29 mouse cellular contexts compared by ENCODE assay signal in the genomic region with DNA sequence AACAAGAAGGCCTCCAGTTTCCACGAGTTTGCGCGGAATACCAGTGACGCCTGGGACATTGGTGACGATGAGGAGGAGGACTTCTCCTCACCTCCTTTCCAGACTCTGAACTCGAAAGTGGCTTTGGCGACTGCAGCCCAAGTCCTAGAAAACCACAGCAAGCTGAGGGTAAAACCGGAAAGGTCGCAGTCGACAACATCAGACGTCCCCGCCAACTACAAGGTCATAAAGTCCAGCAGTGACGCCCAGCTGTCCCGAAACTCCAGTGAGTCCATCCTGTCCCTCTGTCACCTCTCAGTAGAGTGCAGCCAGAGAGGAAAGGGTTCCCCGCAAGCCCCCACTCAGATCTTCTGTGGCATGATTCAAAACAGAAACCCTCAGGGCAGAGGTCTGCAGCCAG. TPM values are rescaled to one million over a fixed set of nuclear protein-coding genes. Genes with fewer than 3 reads are reported as not detected.
"Had no signal": no experiment of that assay in that cellular context is flagged by ENCODE, and none has a peak within 500 bp of the region (broad histone marks: within the 10 kb centered on the region; RNA-seq: fewer than 3 reads in every experiment).

No protein-coding gene starts in this region.

- H3K27ac ChIP-seq: kidney, embryonic 15.5 days; limb, embryonic 12.5 days; limb, embryonic 15.5 days; liver, embryonic 14.5 days; midbrain, embryonic 10.5 days; midbrain, embryonic 13.5 days; neural tube, embryonic 13.5 days had no signal

- H3K27me3 ChIP-seq: kidney, embryonic 15.5 days; limb, embryonic 12.5 days; limb, embryonic 15.5 days; midbrain, embryonic 13.5 days; neural tube, embryonic 13.5 days had no signal

- H3K4me1 ChIP-seq: kidney, embryonic 15.5 days; limb, embryonic 15.5 days; megakaryocyte, embryonic 14.5 days; midbrain, embryonic 10.5 days; midbrain, embryonic 13.5 days had no signal

- H3K9ac ChIP-seq: kidney, embryonic 15.5 days; limb, embryonic 12.5 days; limb, embryonic 15.5 days; liver, embryonic 14.5 days; liver, postnatal 0 days; lung, embryonic 14.5 days; midbrain, embryonic 13.5 days; neural tube, embryonic 13.5 days had no signal

- DNase-seq: left cerebral cortex, postnatal 4 days; liver, postnatal 0 days; lung, embryonic 14.5 days; lung, postnatal 36 days; retina, postnatal 1 day; thymus, adult 18-20 months; thymus, postnatal 36 days had no signal

- H3K4me3 ChIP-seq: kidney, embryonic 15.5 days; limb, embryonic 12.5 days; limb, embryonic 15.5 days; megakaryocyte, embryonic 14.5 days; midbrain, embryonic 10.5 days; midbrain, embryonic 13.5 days; myocyte; neural tube, embryonic 13.5 days had no signal

- H3K4me2 ChIP-seq: kidney, embryonic 15.5 days; limb, embryonic 12.5 days; limb, embryonic 15.5 days; liver, embryonic 11.5 days; lung, embryonic 14.5 days; midbrain, embryonic 13.5 days; neural tube, embryonic 13.5 days had no signal

- H3K9me3 ChIP-seq: kidney, embryonic 15.5 days; limb, embryonic 12.5 days; limb, embryonic 15.5 days; megakaryocyte, embryonic 14.5 days; midbrain, embryonic 10.5 days; midbrain, embryonic 13.5 days; neural tube, embryonic 13.5 days had no signal

- ATAC-seq: liver, postnatal 0 days; lung, postnatal 0 days; midbrain, embryonic 13.5 days; midbrain, embryonic 16.5 days had no signal

RNA-seq across cellular contexts. Expression of a gene that starts 16.2 kb away (rescaled TPM):
- total RNA-seq: layer of hippocampus, adult 18-20 months; layer of hippocampus, postnatal 14 days; left cerebral cortex, adult 8-10 months; left cerebral cortex, postnatal 4 days; monocyte, adult 5-6 weeks; neutrophil, adult 5-6 weeks had no signal
- polyA plus RNA-seq: liver, postnatal 0 days; myocyte; spleen, adult 2 months had no signal

RNA-seq across cellular contexts. Expression of a gene that starts 19.0 kb away (rescaled TPM):
- total RNA-seq: layer of hippocampus, adult 18-20 months; layer of hippocampus, postnatal 14 days; left cerebral cortex, adult 8-10 months; left cerebral cortex, postnatal 14 days; left cerebral cortex, postnatal 4 days; monocyte, adult 5-6 weeks; neutrophil, adult 5-6 weeks had no signal
- polyA plus RNA-seq: kidney, embryonic 15.5 days; limb, embryonic 12.5 days; limb, embryonic 15.5 days; liver, embryonic 14.5 days; liver, postnatal 0 days; lung, embryonic 14.5 days; lung, postnatal 0 days; midbrain, embryonic 10.5 days; midbrain, embryonic 13.5 days; midbrain, embryonic 16.5 days; myocyte; neural tube, embryonic 13.5 days; small intestine, adult 2 months; spleen, adult 2 months; stomach, embryonic 16.5 days; urinary bladder, adult 2 months had no signal
